Mouse (Mus musculus): ENCODE measurements around the gene Slc39a7.
"Not testable (repeated sequence)": the region's sequence is repeated elsewhere in the genome, so short reads cannot be mapped to it uniquely, and the experiment has no call there.

The Slc39a7 gene

DNA sequence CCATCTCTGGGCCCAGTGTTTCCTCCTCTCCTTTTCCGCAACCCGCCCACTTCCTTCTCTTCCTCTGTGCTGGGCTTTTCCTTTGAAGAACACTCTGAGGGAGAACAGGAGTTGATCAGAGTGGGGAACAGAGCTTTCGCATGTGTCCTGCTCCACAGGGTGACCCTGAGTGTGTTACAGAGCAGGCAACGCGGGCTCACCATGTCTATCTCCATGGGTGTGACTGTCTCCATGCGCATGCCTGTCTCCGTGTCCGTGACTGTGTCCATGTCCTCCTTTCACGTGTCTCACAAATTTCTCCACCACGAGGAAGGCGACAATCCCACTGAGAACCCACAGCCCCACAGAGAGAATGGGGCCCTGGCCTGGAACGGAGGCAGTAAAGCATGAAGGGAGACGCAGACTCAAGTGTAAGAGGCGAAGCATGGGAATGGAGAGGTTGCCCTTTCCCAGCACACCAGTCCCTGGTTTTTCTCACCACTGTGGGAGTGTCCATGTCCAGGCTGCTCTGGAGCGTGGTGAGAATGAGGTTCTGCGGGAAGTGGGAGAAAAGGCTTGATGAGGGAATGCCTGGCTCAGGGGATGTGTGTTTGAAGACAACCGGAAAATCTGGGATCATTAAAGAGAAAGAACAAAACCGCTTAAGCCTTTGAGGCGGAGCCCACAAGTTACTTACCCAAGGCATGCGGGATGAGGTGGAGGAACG, 1.4 kb downstream of the Slc39a7 start:
- no peak for DNase-seq

GRCm38 (mm10) chr17:34029150-34029889, 2.2 kb downstream of the Slc39a7 start:
- DNase-seq: no peak

DNA sequence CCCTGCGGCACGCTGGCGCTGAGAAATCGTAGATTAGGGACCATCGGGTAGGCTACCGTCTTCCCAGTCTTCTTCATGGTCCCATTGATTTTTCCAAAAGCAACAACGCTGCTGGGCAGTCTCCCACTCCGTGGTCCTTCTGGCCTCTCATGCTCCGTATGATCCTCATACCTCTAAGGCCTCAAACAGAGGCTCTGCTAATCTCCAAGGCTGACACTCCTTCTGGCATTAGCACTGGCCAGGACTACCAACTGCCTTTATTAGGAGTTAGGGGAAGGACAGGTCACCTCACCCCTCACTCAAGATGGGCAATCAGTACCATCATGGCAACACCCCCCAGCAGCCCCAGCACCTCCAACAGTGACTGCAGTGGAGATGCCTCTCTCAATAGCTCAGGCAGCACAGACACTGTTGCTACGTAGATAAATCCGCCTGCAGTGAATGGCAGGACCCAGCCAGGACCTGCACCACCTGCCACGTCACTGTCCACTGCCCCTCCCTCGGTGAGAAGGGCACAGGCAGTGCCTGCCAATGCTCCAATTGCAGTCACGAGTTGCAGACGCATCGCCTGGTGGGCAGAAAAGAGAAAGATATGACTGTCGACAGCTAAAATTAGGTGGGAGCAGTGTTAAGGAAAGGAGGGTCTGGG, 2.9 kb downstream of the Slc39a7 start:
- no peak for DNase-seq

DNA sequence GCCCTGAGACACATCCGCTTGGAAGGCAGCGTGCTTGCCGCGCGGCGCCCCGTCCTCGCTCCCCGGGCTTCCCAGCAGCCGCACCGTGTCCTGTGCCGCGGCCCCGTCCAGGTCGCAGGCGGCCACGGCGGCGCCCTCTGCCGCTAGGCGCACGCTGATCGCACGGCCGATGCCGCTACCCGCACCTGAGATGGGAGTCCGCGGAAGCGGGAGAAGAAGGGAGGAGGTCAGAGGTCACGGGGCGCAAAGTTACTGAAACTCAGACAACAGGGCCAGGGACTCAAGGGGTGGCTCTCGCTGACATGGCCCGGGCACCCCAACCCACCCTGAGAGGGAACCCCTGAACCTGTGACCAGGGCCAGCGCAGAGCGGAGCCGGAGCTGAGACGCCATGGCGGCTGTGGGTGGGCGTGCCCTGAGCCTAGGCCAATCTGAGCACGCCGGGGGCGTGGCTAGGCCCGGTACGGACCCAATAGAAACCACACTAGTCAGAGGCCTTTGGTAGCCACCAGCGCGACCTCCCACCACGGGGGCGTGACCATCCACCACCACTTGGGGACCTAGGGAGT, 3.7 kb downstream of the Slc39a7 start, which contains the start of gene H2-Ke6:
H2-Ke6 (minus strand) TSS at position 405 of the 568 bp plus-strand sequence.
- DNase-seq: peak; percentile 97

DNA sequence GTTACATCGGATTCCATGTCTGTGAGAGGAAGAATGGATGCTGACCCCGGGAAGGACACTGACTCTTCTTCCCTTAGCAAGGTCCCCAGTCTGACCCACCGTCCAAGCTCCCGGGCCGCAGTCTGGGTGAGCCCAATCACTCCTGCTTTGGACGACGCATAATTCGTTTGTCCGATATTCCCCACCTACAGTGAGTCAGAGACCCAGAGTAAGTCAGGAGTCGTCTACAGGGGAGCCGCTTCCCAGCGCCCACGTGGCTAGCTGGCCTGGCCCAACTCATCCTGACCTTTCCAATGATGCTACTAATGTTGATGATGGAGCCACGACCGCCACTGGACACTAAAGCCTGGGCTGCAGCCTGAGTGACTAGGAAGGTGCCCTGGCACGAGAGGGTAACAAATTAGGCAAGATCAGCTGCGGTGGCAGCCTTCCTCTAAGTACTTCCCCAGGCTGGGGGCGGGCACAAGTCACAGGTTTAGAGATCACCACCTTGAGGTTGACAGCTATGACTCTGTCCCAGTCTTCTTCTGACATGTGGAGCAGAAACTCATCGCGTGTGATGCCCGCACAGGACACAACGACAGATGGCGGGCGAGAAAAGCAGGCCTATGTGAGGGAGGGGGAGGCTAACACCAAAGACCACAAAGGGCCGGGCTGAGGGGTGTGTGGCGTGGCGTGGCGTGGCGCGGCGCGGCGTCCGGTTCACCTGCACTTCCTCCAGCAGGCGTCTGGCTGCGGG, 4.4 kb downstream of the Slc39a7 start:
- peak; percentile 24 for DNase-seq

DNA sequence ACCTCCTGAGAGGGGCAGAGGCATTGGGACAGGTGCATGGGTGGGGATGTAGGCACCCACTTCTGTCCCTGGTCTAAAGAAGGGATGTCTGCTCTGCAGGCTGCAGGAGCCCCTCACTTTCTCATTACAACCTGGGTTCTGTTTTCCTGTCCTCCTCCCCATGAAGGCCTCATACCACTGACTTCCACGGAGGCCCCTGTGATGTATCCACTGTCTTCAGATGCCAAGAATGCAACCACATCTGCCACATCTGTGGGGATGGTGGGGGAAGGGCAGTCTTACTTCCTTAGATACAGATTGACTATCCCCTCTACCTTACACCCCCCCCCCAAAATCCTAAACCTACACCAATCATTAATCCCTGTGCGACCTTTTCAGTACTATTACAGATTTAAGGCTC, 5.3 kb downstream of the Slc39a7 start:
- DNase-seq: no peak

GRCm38 (mm10) chr17:34025756-34026151, 5.7 kb downstream of the Slc39a7 start:
- DNase-seq: no peak

GRCm38 (mm10) chr17:34024861-34025755, 6.4 kb downstream of the Slc39a7 start:
- no peak for DNase-seq

GRCm38 (mm10) chr17:34024317-34024821, 7.1 kb downstream of the Slc39a7 start, which contains the start of gene Ring1:
Ring1 (minus strand) TSS chr17:34024680.
- peak; percentile 90 for DNase-seq

DNA sequence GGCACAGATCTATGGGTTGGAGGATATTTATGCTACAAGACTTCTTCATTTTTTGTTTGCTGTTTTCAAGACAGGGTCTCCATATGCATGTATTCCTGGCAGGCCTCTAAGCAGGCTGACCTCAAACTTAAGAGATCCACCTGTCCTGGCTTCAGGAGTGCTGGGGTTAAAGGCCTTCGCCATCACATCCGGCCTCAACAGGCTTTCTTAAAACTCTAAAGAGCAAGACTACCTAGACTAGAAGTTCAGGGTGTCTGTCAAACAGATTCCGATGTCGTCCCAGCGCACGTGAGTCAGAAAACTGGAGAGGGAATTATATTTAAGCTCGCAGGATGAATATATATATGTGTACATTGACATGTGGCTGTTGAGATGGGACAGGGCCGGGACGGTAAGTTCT, 7.8 kb downstream of the Slc39a7 start:
- DNase-seq: no peak

GRCm38 (mm10) chr17:34022987-34023386, 8.5 kb downstream of the Slc39a7 start:
- no peak for DNase-seq

DNA sequence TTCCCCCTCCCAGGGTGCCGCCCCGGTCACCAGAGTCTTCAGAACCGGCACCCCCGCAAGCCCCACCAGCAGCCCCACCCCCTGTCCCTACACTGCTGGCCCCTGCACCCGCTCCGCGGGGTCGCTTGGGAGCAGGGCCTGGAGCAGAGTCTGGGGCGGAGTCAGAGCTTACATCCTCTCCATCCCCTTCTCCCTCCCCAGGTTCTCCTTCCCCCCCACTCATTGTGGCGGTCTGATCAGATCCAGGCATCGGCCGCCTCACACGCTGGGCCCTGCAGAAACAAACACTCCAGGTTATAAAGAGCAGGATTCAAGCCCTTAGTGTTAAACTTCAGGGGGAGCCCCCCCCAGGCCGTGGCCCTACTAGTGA, 9.1 kb downstream of the Slc39a7 start:
- no peak for DNase-seq

DNA sequence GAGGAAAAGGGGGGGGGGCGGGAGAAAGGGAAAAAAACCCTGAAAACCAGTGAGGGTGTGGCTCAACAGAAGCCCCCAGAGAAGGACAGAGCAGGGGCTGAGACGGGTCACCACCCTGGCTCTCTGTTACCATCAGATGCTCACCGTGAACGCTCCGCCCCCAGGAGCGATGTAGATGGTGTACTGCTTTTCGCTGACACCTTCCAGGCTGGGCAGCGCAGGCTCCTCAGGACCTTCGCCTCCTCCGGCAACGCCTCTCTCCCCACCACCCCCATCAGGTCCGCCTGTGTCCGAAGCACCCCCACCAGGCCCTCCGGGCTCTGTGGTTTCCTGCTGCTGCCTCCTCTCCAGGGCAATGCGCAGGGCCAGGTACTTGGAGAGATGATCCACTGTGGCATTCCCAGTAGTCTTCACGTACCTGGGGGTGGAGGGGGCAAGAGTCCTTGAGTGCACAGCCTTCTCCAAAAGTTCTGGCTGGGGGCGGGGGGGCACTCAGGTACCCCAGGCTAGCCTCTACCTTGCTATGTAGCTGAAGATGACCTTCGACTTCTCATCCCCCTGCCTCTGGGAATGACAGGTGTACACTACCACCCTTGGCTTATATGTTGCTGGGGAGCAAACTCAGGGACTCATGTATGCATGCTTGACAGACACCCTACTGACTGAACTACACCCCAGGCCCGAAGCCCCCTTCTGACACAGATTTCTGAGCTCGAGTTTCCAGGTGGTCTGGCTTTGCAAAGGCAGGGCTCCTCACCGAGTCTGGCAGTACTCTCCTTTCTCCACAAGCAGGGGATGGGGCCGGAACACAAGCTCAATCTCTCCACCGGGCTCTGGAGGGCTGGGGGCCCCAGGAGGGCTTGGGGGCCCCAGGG, 9.7 kb downstream of the Slc39a7 start:
- no peak for DNase-seq

DNA sequence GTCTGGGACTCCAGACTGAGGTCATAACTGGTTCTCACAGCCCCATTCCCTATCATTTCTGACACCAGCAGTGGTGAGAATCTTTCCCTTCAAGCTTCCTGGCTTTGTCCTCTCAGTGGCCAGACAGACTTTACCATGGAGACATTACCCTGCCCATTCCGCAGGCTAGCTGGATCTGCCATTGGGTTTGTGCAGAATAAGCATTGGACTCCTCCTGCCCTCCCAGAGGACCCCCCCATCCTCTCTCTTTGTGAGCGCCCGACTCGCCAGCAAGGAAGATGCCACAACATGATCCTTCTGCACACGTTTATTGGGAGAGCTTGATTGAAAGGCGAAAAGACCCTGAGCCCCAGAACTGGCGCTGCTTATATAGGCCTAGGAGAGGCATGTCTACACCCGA, 18.0 kb downstream of the Slc39a7 start:
- no peak for DNase-seq

- DNase-seq: no peak
These were observed 21.3 kb downstream of the Slc39a7 start for GRCm38 (mm10) chr17:34010156-34010555.

- DNase-seq: no peak
These were observed 24.9 kb downstream of the Slc39a7 start for GRCm38 (mm10) chr17:34006570-34006969.

GRCm38 (mm10) chr17:34003426-34003825, 28.1 kb downstream of the Slc39a7 start:
- DNase-seq: no peak

- DNase-seq: not testable (repeated sequence)
These were observed 30.7 kb downstream of the Slc39a7 start for GRCm38 (mm10) chr17:34000796-34001195.

DNA sequence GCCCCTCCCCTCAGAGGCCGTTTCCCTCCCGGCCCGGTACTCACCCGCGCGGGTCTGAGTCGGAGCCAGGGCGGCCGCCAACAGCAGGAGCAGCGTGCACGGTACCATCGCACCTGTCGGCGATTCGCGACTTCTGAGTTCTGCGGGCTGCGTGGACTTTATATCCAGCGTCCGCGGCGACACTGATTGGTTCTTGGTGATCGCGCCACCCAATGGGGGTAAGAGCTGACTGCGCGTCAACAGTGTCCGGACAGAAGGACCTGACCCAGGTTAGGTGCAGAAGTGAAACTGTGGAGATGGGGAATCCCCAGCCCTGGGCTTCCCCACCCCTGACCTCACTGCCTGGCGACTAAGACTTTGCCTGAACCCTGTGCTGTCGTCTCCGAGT, 31.3 kb downstream of the Slc39a7 start, which contains the start of gene H2-K1:
H2-K1 (minus strand) TSS at position 198 of the 388 bp plus-strand sequence.
- peak; percentile 94 for DNase-seq
